Mouse (Mus musculus) 3T3-L1 (cell line): ENCODE measurements around the gene Btn2a2.

Experiments
- DNase-seq: peaks from one replicate; pipeline ENCODE4 v3.0.0-alpha.2; 2015; ENCODE audit warnings: low read depth, low spot score

The Btn2a2 gene

GRCm38 (mm10) chr13:23449235-23450095, 39.2 kb downstream of the Btn2a2 start:
- DNase-seq = peak; percentile 92

GRCm38 (mm10) chr13:23448758-23449157, 39.9 kb downstream of the Btn2a2 start:
- DNase-seq = no peak

- peak; percentile 87 for DNase-seq
Observed at GRCm38 (mm10) chr13:23446498-23446952, 42.1 kb downstream of the Btn2a2 start.

- peak; percentile 88 for DNase-seq
Observed at GRCm38 (mm10) chr13:23445561-23446320, 42.9 kb downstream of the Btn2a2 start.

- peak; percentile 29 for DNase-seq
Observed at GRCm38 (mm10) chr13:23445156-23445555, 43.5 kb downstream of the Btn2a2 start.

GRCm38 (mm10) chr13:23444451-23444850, 44.2 kb downstream of the Btn2a2 start:
- DNase-seq = no peak

- no peak for DNase-seq
Observed at GRCm38 (mm10) chr13:23439901-23440300, 48.8 kb downstream of the Btn2a2 start.

- peak; percentile 74 for DNase-seq
Observed at GRCm38 (mm10) chr13:23438521-23438920, 50.1 kb downstream of the Btn2a2 start.

- DNase-seq = peak; percentile 82
Observed at GRCm38 (mm10) chr13:23437908-23438307, 50.7 kb downstream of the Btn2a2 start.

GRCm38 (mm10) chr13:23436861-23437822, 51.5 kb downstream of the Btn2a2 start:
- peak; percentile 83 for DNase-seq

GRCm38 (mm10) chr13:23436231-23436661, 52.4 kb downstream of the Btn2a2 start:
- peak; percentile 78 for DNase-seq

- peak; percentile 73 for DNase-seq
Observed at GRCm38 (mm10) chr13:23435676-23436075, 53.0 kb downstream of the Btn2a2 start.

GRCm38 (mm10) chr13:23435241-23435640, 53.4 kb downstream of the Btn2a2 start:
- no peak for DNase-seq

- no peak for DNase-seq
Observed at GRCm38 (mm10) chr13:23434426-23434825, 54.2 kb downstream of the Btn2a2 start.

GRCm38 (mm10) chr13:23433801-23434200, 54.9 kb downstream of the Btn2a2 start:
- no peak for DNase-seq

- peak; percentile 67 for DNase-seq
Observed at GRCm38 (mm10) chr13:23433206-23433605, 55.5 kb downstream of the Btn2a2 start.

GRCm38 (mm10) chr13:23432562-23433201, 56.0 kb downstream of the Btn2a2 start:
- peak; percentile 98 for DNase-seq

- peak; percentile 94 for DNase-seq
Observed at GRCm38 (mm10) chr13:23431351-23431771, 57.3 kb downstream of the Btn2a2 start.

- DNase-seq = peak; percentile 92
Observed at GRCm38 (mm10) chr13:23430734-23431133, 57.9 kb downstream of the Btn2a2 start.

GRCm38 (mm10) chr13:23429771-23430380, 58.8 kb downstream of the Btn2a2 start:
- DNase-seq = peak; percentile 27
